Mouse (Mus musculus) heart, adult 8-10 months (tissue): ENCODE results near the gene D2hgdh. TPM values are rescaled to one million over a fixed set of nuclear protein-coding genes. Genes with fewer than 3 reads are reported as not detected.

Source experiments
- DNase-seq: peaks from one replicate; pipeline ENCODE4 v3.0.0; 2022; ENCODE audit warnings: low spot score
- total RNA-seq, 4 experiments: library from RNA; stranded (reverse); gene quantifications; 2 replicates each; pipeline ENCODE4 v1.2.4; 2022

The D2hgdh gene
- 10 to 100 TPM; 43.5 to 56.2 (median 48.4) TPM for total RNA-seq

DNA sequence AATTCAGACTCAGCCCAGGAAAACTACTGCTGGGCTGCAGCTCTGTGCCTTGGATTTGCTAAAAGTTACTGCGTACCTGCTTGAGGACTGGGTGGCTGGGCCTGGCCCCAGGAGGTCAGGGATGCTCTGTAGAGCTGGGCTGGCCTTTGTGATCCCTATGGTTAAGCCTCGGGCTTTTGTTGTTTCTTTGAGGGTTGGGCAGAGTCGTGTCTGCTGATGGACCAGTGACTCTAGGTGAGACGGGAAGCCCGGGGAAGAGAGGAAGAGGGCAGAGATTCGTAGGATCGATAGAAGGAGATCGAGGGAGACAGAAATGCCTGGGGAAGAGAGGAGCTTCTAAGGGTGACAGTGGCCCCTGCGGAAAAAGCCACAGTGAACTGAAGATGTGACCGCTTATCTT is at the start of gene D2hgdh:
D2hgdh (plus strand) TSS at position 301 of the 400 bp plus-strand sequence.
- no peak for DNase-seq

DNA sequence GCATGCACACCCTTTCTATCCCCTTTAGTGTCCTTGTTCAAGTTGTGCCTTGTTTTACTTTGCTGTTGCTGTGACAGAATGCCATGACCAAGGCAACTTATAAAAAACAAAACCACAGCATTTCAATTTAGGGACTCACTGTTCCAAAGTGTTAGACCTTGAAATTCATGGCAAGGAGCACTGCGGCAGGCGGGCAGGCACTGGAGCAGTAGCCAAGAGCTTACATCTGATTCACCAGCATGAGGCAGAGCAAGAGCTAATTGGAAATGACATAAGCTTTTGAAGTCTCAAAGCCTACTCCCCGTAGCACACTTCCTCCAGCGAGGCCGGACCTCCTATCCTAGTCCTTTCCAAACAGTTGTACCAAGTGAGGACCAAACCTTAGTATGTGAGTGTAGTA is 48.0 kb upstream of the D2hgdh start:
- DNase-seq = no peak

DNA sequence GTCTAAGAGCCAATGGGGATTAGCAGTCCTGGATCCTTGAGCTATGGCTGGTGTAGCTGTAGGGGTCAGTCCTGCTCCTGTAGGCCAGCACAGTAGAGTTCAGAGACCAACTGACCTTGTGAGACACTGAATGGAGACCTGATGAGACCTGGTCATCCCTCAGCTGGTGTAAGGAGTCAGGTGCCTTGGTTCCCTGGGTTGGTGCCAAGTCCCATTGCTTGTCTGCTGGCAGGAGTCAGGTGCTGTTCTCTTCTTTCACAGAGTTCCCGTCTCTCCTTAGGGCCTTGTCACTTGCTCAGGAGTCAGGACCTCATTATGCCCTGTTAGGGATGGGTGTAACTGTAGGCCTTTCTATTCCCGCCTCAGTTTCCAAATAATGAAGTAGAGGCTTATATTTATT is 37.8 kb upstream of the D2hgdh start:
- no peak for DNase-seq

DNA sequence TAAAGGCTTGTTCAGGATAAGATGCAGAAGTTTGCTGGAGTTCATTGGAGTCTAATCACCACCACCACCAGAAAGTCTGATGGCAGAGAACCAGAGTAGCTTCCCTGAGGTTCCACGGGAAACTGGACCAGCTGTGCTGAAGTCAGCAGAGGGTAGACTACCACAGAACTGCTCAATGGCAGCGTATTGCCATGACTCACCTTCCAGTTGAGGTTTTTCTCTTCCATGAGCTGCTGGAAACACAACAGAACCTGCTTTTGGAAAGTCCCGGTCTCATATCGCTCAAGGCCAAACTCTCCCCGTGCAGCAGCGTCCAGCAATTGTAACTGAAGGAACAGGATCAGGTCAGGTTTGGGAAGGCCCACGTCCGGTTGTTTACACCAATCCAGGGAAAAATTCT is 30.2 kb upstream of the D2hgdh start:
- DNase-seq = no peak

DNA sequence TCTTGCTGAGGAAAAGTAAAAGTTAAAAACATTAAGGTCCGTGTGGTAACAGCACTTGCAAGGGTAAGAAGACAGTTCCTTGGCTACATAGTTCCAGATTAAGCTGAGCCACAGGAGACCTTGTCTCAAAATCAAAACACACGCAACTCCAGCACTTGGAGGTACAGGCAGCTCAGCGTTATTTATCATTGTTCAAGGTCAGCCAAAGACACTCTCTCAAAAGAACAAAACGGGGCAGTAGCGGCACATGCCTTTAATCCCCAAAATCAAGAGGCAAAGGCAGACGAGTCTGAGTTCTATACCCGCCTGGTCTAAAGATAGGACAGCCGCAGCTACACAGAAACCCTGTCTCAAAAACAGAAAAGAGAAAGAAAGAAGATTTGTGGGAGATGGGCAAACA is 28.8 kb upstream of the D2hgdh start:
- DNase-seq = no peak

DNA sequence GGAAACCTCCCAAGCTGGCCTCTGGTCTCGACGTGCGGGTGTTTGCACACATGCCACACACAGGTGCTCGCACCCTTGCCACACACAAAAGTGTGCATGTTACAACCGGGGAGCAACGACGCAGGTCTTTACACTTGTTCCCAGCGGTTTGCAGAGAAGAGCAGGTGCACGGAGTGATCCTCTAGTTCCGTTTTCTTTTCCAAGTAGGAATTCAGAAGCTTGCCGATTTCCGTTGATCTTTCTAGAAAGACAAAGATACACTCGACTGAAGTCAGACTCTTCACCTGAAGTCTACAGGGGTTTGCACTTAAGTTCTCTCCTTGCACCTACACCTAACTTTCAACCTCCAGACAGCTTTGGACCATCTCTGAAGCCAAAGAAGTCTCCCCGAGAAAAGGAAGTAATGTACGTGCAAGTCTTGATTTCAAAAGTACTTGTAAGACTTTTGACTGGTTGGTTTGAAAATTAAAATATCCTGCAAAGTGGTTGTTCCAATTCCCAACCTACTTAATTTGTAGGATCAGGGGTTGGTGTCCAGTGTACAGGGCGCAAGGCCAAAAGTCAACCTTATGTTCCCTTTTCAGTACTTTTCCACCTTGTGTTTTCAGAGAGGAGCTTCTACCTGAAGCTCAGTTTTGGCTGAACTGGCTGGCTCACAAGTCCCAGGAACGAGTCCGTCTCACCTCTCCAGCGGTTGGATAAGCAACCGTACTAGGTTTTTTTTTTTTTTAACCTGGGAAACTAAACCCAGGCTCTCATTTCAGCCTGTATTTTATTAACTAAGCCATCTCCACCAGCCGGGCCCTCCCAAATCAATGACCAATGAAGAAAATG is 23.8 kb upstream of the D2hgdh start:
- DNase-seq = no peak

DNA sequence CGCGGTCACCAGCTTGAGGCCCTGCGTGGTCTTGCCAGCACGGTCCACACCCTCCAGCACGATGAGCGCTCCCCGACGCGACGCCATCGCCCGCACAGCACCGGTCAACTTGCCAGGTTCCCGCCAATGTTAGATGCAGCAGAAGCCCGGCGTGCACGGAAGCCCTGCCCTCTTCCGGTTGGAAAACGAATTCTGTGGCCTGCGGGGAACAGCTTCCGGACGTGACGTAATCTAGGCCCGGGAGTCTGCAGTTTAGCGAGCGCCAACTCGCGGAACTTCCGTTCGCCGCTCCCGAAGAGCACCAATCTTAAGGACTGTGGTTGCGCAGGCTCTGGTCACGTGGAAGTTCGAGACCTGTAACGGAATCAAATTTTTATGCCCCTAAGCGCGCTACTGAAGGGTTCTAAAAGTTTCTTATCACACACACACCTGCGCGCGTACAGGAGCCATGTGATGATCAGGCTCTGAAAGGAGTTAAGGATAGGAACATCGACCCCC is 22.9 kb upstream of the D2hgdh start, which contains the start of gene Dtymk:
Dtymk (minus strand) TSS at position 194 of the 498 bp plus-strand sequence.
- peak; percentile 94 for DNase-seq

DNA sequence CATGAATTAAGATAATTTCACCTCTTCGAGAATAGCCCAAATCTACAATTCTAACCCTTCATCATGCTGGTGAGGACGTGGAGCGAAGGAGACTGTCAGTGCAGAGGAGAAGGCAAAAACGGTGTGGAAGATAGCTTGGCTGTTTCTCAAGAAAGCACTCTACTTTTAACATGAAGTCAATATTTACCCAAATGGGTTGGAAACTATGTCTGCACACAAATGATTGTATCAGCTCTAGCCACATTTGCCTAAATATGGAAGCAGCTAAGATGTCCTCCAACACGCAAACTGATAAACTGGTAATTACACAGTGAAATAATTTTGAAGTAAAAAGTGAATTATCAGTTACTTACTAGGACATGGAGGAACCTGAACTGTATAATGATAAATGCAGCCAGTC is 21.9 kb upstream of the D2hgdh start:
- DNase-seq = no peak

DNA sequence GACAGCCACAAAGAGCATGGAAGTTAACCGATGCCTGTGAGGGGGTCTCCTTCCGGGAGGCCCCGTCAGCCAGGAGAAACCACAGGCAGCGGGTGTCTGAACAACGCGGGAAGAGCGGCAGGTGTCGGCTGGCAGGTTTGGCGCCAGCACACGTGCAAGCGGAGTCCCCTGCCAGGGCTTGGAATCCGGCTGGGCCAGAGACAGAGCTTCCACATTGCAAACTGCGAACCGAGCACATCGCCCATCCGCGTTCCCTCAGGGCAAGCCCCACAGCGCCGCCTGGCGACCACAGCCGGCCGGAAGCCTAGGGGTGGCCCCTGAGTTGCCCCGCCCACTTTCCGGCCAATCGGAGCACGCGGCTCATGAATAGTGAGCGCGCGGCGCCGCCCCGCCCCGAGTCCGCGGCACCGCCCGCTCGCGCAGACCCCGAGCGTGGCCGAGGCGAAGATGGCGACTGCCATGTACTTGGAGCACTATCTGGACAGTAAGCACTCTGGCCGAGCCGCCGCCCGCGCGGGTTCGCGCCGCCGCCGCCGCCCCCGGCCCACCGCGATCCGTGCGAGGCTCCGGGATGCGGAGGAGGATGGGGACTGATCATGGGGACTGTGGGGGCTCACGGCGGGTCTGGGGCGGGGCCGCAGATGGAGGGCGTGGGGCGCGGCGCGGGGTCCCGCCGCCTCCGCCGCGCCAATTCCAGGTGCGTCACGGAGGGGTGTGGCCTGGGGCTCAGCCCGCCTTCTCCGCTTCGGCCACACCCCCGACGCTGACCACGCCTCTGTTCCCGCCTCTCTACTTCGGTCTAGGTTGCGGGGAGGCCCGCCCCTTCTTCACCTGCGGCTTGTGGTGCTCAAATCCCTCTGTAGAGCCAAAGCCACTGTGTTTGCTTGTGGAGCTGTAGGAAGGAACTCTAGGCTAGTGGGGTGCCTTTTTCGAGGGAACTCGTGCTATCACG is 20.9 kb upstream of the D2hgdh start, which contains the start of gene Ing5:
Ing5 (plus strand) TSS at position 410 of the 952 bp plus-strand sequence.
- DNase-seq = peak; percentile 98

DNA sequence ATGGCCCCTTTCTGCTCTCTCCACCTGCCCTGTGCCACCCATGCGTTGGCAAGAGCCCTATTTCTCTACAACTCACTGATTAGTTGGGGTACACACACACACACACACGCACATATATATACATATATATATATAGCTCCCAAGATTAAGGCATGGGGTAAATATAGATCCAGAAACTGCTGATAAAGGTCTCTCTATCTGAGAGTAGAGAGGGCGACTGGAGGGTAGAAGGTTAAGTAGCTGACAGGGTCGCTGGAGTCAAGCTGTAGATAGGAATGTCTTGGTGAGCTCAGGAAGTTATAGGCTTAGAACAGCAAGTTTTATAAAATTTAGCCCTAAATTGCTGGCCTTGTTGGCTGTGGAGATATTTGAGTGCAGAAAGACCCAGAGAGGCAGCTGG is 19.9 kb upstream of the D2hgdh start:
- no peak for DNase-seq

DNA sequence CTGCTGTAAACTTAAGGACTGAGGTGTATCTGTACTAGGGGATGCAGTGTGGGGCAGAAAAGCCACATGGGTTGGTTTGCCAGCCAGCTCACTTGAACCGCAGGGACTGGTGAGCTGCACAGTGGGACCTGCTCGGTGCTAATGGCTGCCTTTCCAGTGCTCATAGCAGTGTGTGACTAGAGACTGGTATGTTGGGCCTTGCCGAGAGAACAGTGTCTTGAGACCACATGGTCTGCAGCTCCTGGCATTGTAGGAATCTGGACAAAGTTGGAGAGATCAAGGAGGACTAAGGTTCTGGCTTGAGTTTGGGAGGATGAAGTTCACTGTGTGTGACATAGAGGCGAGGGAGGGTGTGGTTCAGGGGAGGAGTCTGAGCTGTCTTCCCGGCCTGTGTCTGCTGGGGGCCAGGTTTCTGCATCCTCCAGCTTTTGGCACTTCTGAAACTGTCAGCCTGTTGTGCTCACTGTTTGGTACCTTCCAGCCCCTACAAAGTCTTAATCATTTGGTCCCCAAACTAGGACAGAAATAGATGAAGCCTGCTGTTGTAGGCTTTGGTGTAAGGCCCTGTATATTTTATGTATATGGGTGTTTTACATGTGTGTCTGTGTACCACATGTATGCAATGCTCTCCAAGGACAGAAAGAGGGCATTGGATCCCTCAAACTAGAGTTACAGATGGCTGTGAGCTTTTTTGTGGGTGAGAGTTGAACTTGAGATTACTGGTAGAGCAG is 19.3 kb upstream of the D2hgdh start:
- no peak for DNase-seq

DNA sequence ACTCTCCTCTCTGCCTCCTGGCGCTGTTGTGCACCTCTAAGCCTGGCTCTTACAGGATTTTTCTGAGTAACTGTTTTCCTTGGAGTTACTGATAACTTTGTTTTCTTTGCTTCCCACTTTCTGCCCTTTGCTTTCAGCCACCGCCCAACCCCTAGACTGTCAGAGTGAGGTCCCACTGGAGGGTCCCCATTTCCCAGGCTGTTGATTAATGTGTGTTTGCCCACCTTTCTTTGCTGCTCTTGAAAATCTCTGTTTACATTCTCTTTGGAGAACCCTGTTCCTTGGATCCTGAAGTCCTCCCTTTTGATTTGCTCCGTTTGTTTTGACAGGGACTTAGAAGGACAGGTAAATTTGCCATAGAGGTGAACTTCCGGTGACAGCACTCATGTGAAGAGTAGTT is 15.8 kb upstream of the D2hgdh start:
- DNase-seq = no peak

DNA sequence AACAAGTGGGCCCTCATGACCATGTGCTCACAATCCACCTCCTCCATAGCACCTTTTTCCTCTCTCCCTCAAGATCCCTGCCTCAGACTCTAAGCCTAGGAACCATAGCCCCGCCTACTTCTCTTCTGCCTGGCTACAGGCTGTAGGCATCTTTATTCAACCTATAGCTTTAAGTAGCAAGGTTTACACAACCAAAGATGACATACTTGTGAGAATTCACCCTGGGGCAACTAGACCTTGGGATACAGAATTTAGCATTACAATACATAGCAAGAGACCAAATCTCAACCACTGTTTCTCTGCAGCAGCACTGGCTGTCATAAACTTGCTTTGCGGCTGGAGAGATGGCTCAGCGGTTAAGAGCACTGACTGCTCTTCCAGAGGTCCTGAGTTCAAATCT is 14.7 kb upstream of the D2hgdh start:
- DNase-seq = no peak

DNA sequence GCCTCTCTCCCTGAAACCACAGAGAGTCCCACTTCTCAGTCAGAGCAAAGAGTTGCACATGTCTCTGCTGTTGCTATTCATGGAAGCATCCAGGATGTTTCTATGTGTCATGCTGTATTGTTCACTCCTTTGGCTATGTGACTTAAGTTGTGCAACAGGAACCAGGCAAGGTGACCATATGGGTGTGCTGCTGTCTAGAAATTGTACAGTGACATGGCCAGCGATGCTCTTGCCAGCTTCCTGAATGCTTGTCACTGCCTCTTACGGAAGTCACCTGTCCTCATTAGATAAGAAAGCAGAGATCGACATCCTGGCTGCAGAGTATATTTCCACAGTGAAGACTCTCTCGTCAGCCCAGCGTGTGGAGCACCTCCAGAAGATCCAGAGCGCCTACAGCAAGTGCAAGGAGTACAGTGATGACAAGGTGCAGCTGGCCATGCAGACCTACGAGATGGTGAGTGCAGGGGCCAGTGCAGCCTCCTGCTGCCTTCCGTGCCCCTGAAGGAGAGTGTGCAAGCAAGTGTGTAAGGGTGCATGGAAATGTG is 13.1 kb upstream of the D2hgdh start:
- DNase-seq = no peak

DNA sequence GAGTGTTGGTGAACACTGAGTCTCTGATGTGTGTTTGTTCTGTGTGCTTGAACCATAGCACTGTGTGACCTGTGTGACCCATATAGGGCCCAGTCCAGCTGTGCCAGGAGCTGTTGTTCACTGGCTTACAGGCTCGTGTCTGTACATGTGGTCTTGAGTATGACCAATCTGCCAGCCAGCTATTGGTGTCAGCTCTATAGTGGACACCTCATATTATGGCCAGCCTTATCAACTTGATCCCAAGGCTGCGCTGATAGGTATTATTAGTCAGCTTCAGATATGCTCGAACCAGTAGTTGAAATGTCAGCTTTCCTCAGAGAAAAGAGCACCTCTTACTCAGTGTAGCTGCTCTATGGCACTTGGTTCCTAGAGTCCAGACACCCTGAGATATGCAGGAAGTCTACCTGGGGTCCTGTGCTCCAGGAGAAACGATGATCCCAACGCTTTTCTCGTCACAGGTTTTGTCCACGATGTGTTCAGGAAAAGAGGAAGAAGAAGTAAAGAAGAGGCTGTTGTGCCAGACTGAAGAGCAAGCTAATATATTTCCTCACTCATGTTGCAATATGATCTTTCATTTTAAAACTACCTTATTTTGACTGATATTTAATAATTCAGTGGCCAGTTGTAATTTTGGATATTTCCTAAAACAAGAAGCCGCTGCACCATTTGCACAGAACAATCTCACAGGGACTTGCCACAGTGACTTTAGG is 6.7 kb upstream of the D2hgdh start:
- no peak for DNase-seq

DNA sequence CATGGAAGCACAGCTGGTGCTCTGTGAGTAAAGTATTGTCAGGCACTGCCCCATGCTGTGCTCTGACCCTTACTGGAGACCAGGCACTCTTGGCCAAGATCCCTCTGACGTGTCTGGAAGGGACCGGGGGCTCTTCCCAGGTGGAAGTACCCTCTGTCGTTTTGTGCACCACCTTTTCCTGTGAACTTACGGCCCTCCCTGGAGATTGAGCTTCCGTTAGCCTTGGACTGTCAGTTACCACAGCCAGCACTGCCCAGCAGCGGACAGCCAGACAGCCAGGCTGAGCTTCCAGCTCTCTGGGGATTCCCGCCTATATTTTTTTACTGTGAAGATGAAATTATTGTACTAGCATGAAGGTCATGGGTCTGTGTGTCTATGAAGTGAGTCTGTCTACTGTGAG is 6.0 kb upstream of the D2hgdh start:
- no peak for DNase-seq

DNA sequence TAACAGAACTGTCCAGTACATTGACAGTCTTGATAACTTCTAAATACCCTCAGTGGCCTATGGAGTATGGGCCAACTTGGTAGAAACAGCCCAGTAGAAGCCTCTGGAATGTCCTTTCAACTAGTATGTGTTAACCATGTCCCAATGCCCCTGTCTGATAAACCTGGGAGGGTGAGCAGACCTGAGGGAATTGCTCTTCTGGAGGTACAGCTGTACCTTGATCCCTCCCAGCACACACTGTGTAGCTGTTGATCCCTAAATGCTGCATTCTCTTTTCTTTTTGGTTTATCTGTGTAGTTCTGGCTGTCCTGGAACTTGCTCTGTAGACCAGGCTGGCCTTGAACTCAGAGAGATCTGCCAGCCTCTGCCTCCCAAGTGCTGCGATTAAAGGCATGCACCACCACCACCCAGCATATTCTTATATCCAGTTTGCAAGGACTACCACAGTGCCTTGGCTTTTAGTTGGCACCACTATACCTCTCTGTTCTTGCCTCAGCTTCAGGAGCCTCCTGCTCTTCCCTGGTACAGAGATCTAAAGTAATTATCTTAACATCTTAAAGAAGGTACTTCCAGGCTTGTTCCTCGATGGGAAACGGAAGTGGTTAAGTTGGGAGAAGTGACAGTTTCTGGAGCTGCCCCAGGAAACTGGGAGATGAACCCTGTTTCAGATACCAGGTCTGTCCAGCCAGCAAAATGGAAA is 763 bp upstream of the D2hgdh start:
- DNase-seq = no peak

DNA sequence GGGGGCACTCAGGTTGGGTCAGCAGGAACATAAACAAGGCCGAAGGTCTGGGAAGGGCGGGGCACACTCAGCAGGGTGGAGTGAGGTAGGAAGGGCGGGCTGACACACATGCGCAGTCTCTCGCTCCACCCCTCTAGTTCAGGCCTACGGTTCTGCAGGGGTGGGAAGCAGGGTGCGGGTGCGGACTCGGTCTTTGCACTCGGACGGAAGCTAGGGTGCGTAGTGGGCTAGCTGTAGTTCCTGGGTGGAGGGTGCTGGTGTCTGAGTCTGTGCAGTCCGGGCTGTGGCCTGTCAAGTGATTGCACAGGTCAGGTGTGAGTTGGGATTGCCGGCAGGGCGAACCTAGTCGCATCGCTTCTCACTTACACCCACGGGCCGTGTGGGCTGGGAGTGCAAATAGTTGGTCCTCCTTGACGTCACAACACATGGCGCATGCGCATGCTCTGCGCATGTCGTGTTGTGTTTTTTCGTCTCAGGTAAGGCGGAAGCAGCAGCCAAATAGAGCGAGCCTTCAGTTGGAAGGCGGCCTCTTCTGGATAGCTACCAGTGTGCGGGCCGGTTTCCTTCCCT is 481 bp downstream of the D2hgdh start:
- DNase-seq = peak; percentile 96

DNA sequence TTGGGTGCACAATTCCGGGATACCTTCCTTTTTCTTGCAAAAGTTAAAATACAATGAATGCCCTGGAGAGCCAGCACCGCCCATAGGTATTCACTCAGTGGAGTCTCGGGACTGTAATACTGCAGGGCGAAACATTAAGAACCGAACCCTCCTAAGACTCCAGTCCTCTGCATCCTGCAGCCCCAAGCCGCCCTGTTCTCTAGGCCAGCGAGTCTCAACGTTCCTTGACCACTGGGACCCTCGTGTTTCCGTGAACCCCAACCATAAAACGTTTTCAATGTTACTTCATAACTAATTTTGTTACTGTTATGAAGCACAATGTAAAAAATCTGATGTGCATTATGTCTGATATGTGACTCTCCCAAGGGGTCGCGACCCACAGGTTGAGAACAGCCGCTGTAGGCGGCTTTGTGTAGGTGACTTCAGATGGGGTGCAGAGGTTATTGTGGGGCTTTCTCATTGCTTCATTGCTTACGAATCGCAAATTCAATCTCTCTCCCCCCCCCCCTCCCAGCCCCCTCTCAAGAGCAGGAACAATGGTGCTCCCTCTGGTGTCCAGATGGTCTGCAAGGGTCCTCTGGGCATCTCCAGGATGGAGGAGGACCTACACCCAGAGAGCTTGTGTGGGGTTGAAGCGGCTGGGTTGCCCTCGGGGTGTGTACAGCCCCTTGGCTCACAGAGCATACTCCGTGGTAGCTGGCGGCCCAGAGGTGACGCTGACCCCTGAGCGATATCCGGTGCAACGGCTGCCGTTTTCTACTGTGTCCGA is 1.2 kb downstream of the D2hgdh start:
- no peak for DNase-seq
